Mouse (Mus musculus) brain, embryonic 18.5 days (tissue): ENCODE data around the gene Smim14.
"Not testable (repeated sequence)": the region's sequence is repeated elsewhere in the genome, so short reads cannot be mapped to it uniquely, and the experiment has no call there.

Source experiments
- DNase-seq: peaks from one replicate; pipeline ENCODE4 v3.0.0-alpha.2; 2012; ENCODE audit warnings: low read depth, low spot score

Gene Smim14

GRCm38 (mm10) chr5:65524831-65525230 lies 12.2 kb downstream of the Smim14 start:
- DNase-seq, result no peak

GRCm38 (mm10) chr5:65521803-65522202 lies 15.2 kb downstream of the Smim14 start:
- DNase-seq, result no peak

GRCm38 (mm10) chr5:65514635-65515278 lies 22.2 kb downstream of the Smim14 start:
- DNase-seq, result no peak

GRCm38 (mm10) chr5:65513506-65513905 lies 23.5 kb downstream of the Smim14 start:
- no peak for DNase-seq

- no peak for DNase-seq
These were observed 28.6 kb downstream of the Smim14 start for GRCm38 (mm10) chr5:65508395-65508794.

GRCm38 (mm10) chr5:65505786-65506185 lies 31.2 kb downstream of the Smim14 start:
- no peak for DNase-seq

GRCm38 (mm10) chr5:65501407-65501806 lies 35.6 kb downstream of the Smim14 start:
- no peak for DNase-seq

GRCm38 (mm10) chr5:65500231-65500630 lies 36.8 kb downstream of the Smim14 start:
- DNase-seq, result no peak

GRCm38 (mm10) chr5:65492716-65493531 lies 44.1 kb downstream of the Smim14 start, which contains the start of gene Gm43552:
Gene Gm43552, minus strand, starts transcription at chr5:65492833.
- DNase-seq, result peak; percentile 82

GRCm38 (mm10) chr5:65491767-65492715 lies 44.9 kb downstream of the Smim14 start:
- DNase-seq, result peak; percentile 32

GRCm38 (mm10) chr5:65489830-65490229 lies 47.2 kb downstream of the Smim14 start:
- DNase-seq, result no peak

GRCm38 (mm10) chr5:65488725-65489124 lies 48.3 kb downstream of the Smim14 start:
- no peak for DNase-seq

GRCm38 (mm10) chr5:65487381-65487780 lies 49.6 kb downstream of the Smim14 start:
- no peak for DNase-seq

GRCm38 (mm10) chr5:65486514-65486913 lies 50.5 kb downstream of the Smim14 start:
- no peak for DNase-seq

- no peak for DNase-seq
These were observed 54.0 kb downstream of the Smim14 start for GRCm38 (mm10) chr5:65482996-65483395.

GRCm38 (mm10) chr5:65480511-65480910 lies 56.5 kb downstream of the Smim14 start:
- DNase-seq, result no peak

- no peak for DNase-seq
These were observed 57.1 kb downstream of the Smim14 start for GRCm38 (mm10) chr5:65479681-65480445.

- no peak for DNase-seq
These were observed 58.8 kb downstream of the Smim14 start for GRCm38 (mm10) chr5:65478224-65478623.

GRCm38 (mm10) chr5:65476739-65477138 lies 60.2 kb downstream of the Smim14 start:
- DNase-seq, result not testable (repeated sequence)

- DNase-seq, result no peak
These were observed 61.2 kb downstream of the Smim14 start for GRCm38 (mm10) chr5:65475806-65476205.

- no peak for DNase-seq
These were observed 67.2 kb downstream of the Smim14 start for GRCm38 (mm10) chr5:65469766-65470165.
